Mouse (Mus musculus) spleen, postnatal 4 days (tissue): ENCODE measurements around the gene Olfr199.
"Not testable (repeated sequence)": the region's sequence is repeated elsewhere in the genome, so short reads cannot be mapped to it uniquely, and the experiment has no call there.

Experiments
- DNase-seq, 2 experiments: peaks; one replicate each; pipeline ENCODE4 v3.0.0; 2022; ENCODE audit warnings: low spot score in 2 of 2

Gene Olfr199

GRCm38 (mm10) chr16:59219667-59220066 lies at the start of gene Olfr199:
Gene Olfr199, minus strand, starts transcription at chr16:59219767.
- not testable (repeated sequence) for DNase-seq

- not testable (repeated sequence) for DNase-seq
Observed at GRCm38 (mm10) chr16:59269097-59269496, 49.5 kb upstream of the Olfr199 start.

- no peak for DNase-seq
Observed at GRCm38 (mm10) chr16:59249684-59250083, 30.1 kb upstream of the Olfr199 start.

DNA sequence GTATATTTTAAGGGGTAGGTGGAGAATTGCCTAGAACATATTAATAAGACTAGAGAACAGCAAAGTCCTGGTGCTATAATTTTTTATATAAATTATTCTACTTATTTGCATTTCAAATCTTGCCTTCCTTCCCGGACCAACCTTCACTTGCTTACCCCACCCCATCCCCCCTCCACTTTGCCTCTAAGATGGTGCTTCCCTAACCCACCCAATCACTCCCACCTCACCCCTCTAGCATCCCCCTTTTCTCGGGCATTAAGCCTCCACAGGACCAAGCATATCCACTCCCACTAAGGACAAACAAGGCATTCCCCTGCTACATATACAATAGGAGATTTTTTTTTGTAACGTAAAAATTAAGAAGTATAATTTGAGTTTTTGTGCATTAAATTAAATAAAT lies 1.7 kb downstream of the Olfr199 start:
- not testable (repeated sequence) for DNase-seq

GRCm38 (mm10) chr16:59203433-59203832 lies 16.1 kb downstream of the Olfr199 start, which contains the start of gene Olfr198:
Gene Olfr198, minus strand, starts transcription at chr16:59203533.
- DNase-seq: not testable (repeated sequence)

GRCm38 (mm10) chr16:59170354-59170753 lies 49.2 kb downstream of the Olfr199 start, which contains the start of gene Olfr196:
Gene Olfr196, minus strand, starts transcription at chr16:59170454.
- no peak for DNase-seq
